In the genomic region with DNA sequence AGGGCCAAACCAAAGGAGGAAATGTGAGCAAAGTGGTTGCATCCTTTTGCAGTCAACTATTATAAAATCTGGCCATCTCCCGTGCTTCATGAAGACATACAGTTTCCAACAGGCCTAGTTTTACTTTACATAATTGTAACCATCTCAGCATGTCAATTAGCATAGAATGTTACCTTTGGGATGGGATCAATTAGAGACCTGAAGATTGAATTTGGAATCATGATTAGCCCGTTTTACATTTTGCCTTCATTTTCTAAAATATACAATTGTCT, we compare ENCODE assay signal across 13 mouse cellular contexts.
A peak's percentile ranks its signal among the peaks of the same experiment; 100 is the strongest.
DNase-seq lines count a peak whose midpoint lies in the region; ATAC-seq and TF ChIP-seq lines count a peak whose summit lies in the region.
"Had no signal": no experiment of that assay in that cellular context is flagged by ENCODE, and none has a peak within 500 bp of the region (broad histone marks: within the 10 kb centered on the region; RNA-seq: fewer than 3 reads in every experiment).

No protein-coding gene starts in this region.

- H3K27ac ChIP-seq in layer of hippocampus, adult 2 months: peak overlapping the region; percentile 77; the same call in 1 of the 2 replicates
- H3K27ac ChIP-seq in forebrain, postnatal 0 days (ENCODE audit: low read depth, low read length): peak overlapping the region; percentile 71; the same call in 1 of the 2 replicates
- 0 out of 2 replicates have a peak overlapping the region, but pooled peaks have one; percentile 37 for H3K27ac ChIP-seq in limb, embryonic 10.5 days
- H3K27ac ChIP-seq: liver, embryonic 14.5 days had no signal

- H3K4me2 ChIP-seq in forebrain, postnatal 0 days (ENCODE audit: low read depth): no peak overlapping the region

- no peaks in the 10 kb centered on the region for H3K36me3 ChIP-seq in forebrain, postnatal 0 days (ENCODE audit: insufficient read depth)
- no peaks in the 10 kb centered on the region for H3K36me3 ChIP-seq in limb, embryonic 10.5 days

- DNase-seq in layer of hippocampus, adult 2 months (ENCODE audit: low spot score in 2 of 2): no peak
- no peak for DNase-seq in layer of hippocampus, adult 9-11 months
- peak; percentile 39 for DNase-seq in forebrain, postnatal 0 days
- no peak for DNase-seq in limb, embryonic 10.5 days (ENCODE audit: low spot score)
- DNase-seq in thymus, adult 18-20 months: no peak
- DNase-seq in adrenal gland, postnatal 25 days: no peak
- DNase-seq in left cerebral cortex, postnatal 14 days (ENCODE audit: low spot score in 2 of 2): no peak
- DNase-seq in cerebellum, adult 18-20 months: no peak
- DNase-seq: kidney, adult 2 months; kidney, postnatal 4 days; spleen, adult 18-20 months had no signal

- H3K9me3 ChIP-seq in forebrain, postnatal 0 days (ENCODE audit: low read length): no peaks in the 10 kb centered on the region
- no peaks in the 10 kb centered on the region for H3K9me3 ChIP-seq in limb, embryonic 10.5 days (replicated peaks)

- 19% methylated on average over 2 of the region's 2 CpGs for WGBS in forebrain, postnatal 0 days
- WGBS in limb, embryonic 10.5 days: 69% methylated on average over 2 of the region's 2 CpGs

- no peak for ATAC-seq in forebrain, postnatal 0 days

- H3K4me3 ChIP-seq in layer of hippocampus, adult 2 months: no peak overlapping the region
- no peak overlapping the region for H3K4me3 ChIP-seq in forebrain, postnatal 0 days (ENCODE audit: low read depth, low read length)
- H3K4me3 ChIP-seq in limb, embryonic 10.5 days: no peak overlapping the region
- H3K4me3 ChIP-seq: left cerebral cortex, adult 2 months had no signal

- no peaks in the 10 kb centered on the region for H3K27me3 ChIP-seq in forebrain, postnatal 0 days (ENCODE audit: insufficient read depth, low read length)
- no peaks in the 10 kb centered on the region for H3K27me3 ChIP-seq in limb, embryonic 10.5 days (ENCODE audit: low read depth, poor library complexity, severe bottlenecking)

- peaks cover 17% of the 10 kb centered on the region for H3K4me1 ChIP-seq in forebrain, postnatal 0 days (ENCODE audit: insufficient read depth)
- peaks cover 26% of the 10 kb centered on the region for H3K4me1 ChIP-seq in limb, embryonic 10.5 days

- intact Hi-C loops in left cerebral cortex, postnatal 14 days (cut with DNase I): no loop called here

- no peak for TF ChIP-seq CTCF in layer of hippocampus, adult 2 months (conservative IDR thresholded peaks at IDR 0.05)
- TF ChIP-seq CTCF in forebrain, postnatal 0 days (IDR thresholded peaks at IDR 0.05; ENCODE audit: low read depth): no peak

- no peak overlapping the region for H3K9ac ChIP-seq in forebrain, postnatal 0 days
- H3K9ac ChIP-seq: liver, embryonic 14.5 days had no signal
